Mouse (Mus musculus) embryonic stem cell, embryonic (primary cell): Measurements from ENCODE around the gene Mtif2.

ENCODE experiments used
- CTCF ChIA-PET, 4 experiments: fragments of 300-600 bp in 2 of 4; fragments of 350-600 bp in 2 of 4; sonication (Branson Sonifier 250); formaldehyde crosslinking; loops; one replicate each; lab custom pipeline; 2022; ENCODE audit warnings: inconsistent platforms in 2 of 4; lab: Charles Lee
- POLR2A ChIA-PET, 4 experiments: fragments of 300-600 bp in 2 of 4; fragments of 350-600 bp in 2 of 4; sonication (Branson Sonifier 250); formaldehyde crosslinking; loops; one replicate each; lab custom pipeline; 2022; ENCODE audit warnings: antibody characterized with exemption in 4 of 4, inconsistent platforms in 1 of 4; lab: Charles Lee

Mtif2 gene

GRCm38 (mm10) chr11:29525988-29526794 lies at the start of gene Mtif2:
Gene Mtif2, plus strand, starts transcription at chr11:29526408.
- ChIA-PET CTCF (interaction anchor here in 2 of 4 experiments (0.6 to 1.6 kb wide), 9 partner anchors 11 to 1284 kb away, joined by 3 to 5 read pairs (median 3); partner anchors contain the start of gene Prorsd1 (in 2 of the 2)), POLR2A (interaction anchor here (0.5 to 9.1 kb wide), 75 partner anchors 9 to 591 kb away, joined by 3 to 176 read pairs (median 4); partner anchors contain the start of genes Prorsd1 (in 4 of the 4), Clhc1 (in 3 of the 4), Rps27a (in 3 of the 4) and Rtn4 (in 3 of the 4))

DNA sequence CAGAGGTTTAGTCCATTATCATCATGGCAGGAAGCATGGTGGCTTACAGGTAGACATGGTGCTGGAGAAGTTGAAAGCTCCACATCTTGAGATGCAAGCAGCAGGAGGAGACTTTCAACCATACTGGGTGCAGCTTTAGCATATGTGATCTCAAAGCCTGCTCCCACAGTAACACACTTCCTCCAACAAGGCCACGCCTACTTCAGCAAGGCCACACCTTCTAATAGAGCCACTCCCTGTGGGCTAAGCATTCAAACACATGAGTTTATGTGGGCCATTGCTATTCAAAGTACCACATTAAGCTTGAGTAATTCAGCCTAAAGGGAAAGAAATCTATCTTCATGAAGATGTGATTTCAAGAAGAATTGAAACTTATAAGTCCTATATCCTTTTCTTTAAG lies 33.1 kb upstream of the Mtif2 start:
- CTCF ChIA-PET: no interaction called here
- POLR2A ChIA-PET: interaction anchor here in 1 of 4 experiments (0.5 kb wide), 1 partner anchor 92 kb away, joined by 3 read pairs; no protein-coding TSS in a partner anchor

DNA sequence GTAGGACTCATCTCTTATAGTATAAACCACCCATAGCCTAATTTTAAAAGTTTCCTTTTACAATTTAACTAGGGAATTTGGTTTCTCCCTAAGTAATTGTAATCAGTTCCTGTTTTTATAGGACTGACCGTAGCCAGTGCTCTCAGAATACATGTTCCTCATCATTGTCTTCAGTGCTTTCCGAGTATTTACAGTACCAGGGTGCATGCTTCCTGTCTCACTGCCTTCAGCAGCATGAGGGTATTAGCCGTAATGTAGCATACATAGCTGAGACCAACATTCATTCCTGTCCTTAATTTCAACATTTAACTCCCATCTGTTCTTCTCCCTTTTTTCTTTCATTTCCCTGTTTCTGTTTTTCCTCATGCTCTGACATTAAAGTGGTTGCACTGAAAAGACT lies 29.2 kb upstream of the Mtif2 start:
- ChIA-PET POLR2A (interaction anchor here in 1 of 4 experiments (1.1 kb wide), 1 partner anchor 29 kb away, joined by 3 read pairs; the partner anchor contains the start of gene Mtif2), CTCF (no interaction called here)

- CTCF ChIA-PET: no interaction called here
- POLR2A ChIA-PET: interaction anchor here in 2 of 4 experiments (0.5 to 1.4 kb wide), 3 partner anchors 10 to 257 kb away, joined by 3 read pairs; partner anchors contain the start of genes Prorsd1 (in 2 of the 2) and Cfap36 (in 1 of the 2)
Observed at GRCm38 (mm10) chr11:29503948-29504893, 22.0 kb upstream of the Mtif2 start.

DNA sequence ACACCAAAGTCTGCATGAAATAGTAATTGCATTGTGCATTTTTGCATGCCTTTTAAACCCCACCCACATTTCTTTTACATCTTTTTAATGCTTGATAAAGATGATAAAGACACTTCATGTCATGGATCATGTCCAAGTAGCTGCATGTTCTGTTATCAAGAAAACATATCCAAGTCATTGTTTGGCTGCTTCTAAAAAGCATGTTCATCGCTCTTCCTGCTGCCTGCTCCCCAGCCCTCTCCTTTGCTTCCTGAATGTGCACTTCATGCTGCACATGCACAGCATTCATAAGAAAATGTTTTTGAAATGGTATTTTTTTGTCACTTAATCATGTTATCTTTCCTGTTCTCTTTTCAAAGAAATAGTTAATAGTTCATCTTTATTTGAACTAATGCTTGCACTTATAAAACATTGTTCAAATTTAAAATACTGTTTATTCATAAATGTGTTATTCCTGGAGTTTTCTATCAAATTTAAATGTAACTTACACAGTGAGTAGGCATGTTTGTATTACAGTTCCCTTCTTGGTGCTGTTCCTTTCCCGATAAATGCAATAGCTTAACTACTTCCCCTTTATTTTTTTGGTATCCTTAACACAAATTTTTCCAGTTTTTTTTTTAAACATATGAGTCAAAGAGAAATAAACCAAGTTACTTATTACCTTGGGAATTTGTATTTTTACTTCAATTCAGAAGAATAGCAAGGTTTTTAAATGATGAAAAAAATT lies 21.1 kb upstream of the Mtif2 start:
- CTCF ChIA-PET: no interaction called here
- POLR2A ChIA-PET: interaction anchor here in 2 of 4 experiments (0.9 to 2.3 kb wide), 5 partner anchors 9 to 256 kb away, joined by 3 to 11 read pairs (median 3); partner anchors contain the start of genes Mtif2 (in 2 of the 2) and Prorsd1 (in 2 of the 2)

DNA sequence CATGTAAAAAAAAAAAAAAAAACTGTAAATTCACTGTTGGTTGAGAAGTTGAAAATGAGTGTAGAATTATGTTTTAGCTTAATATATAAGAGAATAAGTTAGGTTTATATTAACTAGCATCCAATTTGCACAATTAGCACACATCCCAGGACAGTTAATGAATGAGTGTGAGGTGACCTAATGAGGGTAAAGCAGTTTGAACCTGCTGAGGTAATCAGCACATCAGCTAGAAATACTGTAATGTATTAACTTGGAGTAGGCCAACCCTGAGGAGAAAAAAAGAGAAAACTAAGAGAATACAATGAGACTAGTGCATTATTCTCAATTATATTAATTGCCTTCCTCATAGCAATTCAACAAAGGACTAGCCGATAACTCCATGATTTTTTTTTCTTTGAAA lies 16.8 kb upstream of the Mtif2 start:
- CTCF ChIA-PET: no interaction called here
- POLR2A ChIA-PET: interaction anchor here in 2 of 4 experiments (1.2 to 2.8 kb wide), 2 partner anchors 39 to 134 kb away, joined by 3 to 8 read pairs; partner anchors contain the start of genes Clhc1 (in 1 of the 2) and Rps27a (in 1 of the 2)

DNA sequence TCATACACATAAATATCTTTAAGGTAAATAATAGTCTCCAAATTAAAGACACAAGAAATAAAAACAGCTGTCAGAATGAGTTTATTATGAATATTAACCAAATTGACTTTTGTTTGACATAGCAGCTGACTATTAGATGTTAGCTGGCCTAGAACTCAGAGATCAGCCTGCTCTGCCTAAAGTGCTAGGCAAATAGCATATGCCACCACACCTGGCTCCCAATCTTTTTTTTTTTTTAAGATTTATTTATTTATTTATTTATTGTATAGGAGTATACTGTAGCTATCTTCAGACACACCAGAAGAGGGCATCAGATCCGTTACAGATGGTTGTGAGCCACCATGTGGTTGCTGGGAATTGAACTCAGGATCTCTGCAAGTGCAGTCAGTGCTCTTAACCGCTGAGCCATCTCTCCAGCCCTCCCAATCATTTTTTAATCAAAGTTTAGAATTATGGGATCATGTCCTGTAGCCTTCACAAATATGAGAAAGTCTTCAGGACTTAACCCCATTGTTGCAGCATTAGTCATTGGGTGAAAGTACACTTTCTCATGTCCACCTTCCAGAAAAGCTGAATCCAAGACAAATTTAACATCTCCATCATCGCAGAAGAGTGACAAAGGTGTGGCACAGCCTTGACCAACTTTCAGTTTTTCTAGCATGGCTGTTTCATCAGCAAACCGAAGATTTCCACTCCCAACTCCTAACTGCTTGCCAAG lies 13.2 kb upstream of the Mtif2 start:
- POLR2A ChIA-PET: interaction anchor here in 2 of 4 experiments (1.0 to 1.3 kb wide), 4 partner anchors 12 to 140 kb away, joined by 3 to 5 read pairs (median 3); partner anchors contain the start of genes Ccdc88a (in 1 of the 2), Clhc1 (in 1 of the 2) and Rps27a (in 1 of the 2)
- CTCF ChIA-PET: interaction anchor here in 1 of 4 experiments (0.6 to 1.0 kb wide), 2 partner anchors 13 to 367 kb away, joined by 3 read pairs; partner anchors contain the start of gene Mtif2

DNA sequence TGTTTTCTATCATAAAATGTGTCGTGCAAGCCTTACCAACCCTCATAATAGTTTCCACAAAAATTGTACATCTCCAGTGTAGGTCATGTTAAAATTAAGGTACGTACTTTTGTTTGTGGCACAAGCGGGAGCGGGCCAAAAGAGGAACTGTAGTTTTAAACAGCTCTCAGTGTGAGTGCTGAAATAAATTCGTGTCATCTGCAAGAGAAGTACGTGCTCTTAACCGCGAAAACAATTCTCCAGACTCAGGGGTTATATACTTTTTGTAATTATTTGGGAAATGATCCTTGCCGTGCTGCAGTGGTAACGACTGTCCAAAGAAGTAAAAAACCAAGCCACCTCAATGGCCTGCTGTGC lies 11.9 kb upstream of the Mtif2 start:
- POLR2A ChIA-PET: interaction anchor here (0.7 to 4.4 kb wide), 81 partner anchors 8 to 1362 kb away, joined by 3 to 109 read pairs (median 4); partner anchors contain the start of genes Mtif2 (in 4 of the 4), Clhc1 (in 3 of the 4), Rps27a (in 3 of the 4) and Rtn4 (in 3 of the 4)
- CTCF ChIA-PET: interaction anchor here in 2 of 4 experiments (0.6 to 1.4 kb wide), 4 partner anchors 12 to 316 kb away, joined by 3 to 5 read pairs (median 4); partner anchors contain the start of gene Mtif2 (in 2 of the 2)

GRCm38 (mm10) chr11:29514682-29515412 lies 11.4 kb upstream of the Mtif2 start, which contains the start of gene Prorsd1:
Gene Prorsd1, minus strand, starts transcription at chr11:29515033.
- ChIA-PET POLR2A (interaction anchor here (0.5 to 4.4 kb wide), 102 partner anchors 8 to 1362 kb away, joined by 3 to 109 read pairs (median 4); partner anchors contain the start of genes Mtif2 (in 4 of the 4), Ccdc88a (in 3 of the 4), Clhc1 (in 3 of the 4) and Rps27a (in 3 of the 4)), CTCF (interaction anchor here in 2 of 4 experiments (0.6 to 1.4 kb wide), 5 partner anchors 11 to 559 kb away, joined by 3 to 5 read pairs (median 4); partner anchors contain the start of gene Mtif2 (in 2 of the 2))

DNA sequence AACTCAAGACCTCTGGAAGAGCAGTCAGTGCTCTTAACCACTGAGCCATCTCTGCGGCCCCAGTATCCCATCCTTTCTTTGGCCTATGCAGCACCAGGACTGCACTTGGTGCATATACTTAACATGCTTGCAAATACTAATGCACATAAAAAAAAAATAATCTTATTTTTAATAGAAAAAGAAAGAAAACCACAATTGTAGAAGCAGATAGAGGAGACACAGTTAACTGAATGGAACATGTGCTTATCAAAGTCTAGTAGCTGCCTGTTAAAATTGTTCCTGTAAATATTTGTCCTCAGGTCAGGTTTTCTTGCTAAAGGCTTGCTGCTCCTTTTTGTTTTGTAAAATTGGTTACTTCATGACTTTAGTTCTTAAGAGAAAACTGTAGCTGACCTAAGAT lies 12.0 kb downstream of the Mtif2 start:
- ChIA-PET POLR2A (interaction anchor here in 3 of 4 experiments (0.6 to 8.4 kb wide), 11 partner anchors 9 to 160 kb away, joined by 3 to 118 read pairs (median 8); partner anchors contain the start of genes Mtif2 (in 3 of the 3), Clhc1 (in 2 of the 3), Rps27a (in 2 of the 3) and Rtn4 (in 1 of the 3)), CTCF (interaction anchor here in 1 of 4 experiments (0.7 kb wide), 1 partner anchor 24 kb away, joined by 3 read pairs; no protein-coding TSS in a partner anchor)

GRCm38 (mm10) chr11:29544225-29544945 lies 18.2 kb downstream of the Mtif2 start:
- ChIA-PET POLR2A (interaction anchor here (0.6 to 11.6 kb wide), 49 partner anchors 8 to 481 kb away, joined by 3 to 216 read pairs (median 4); partner anchors contain the start of genes Mtif2 (in 3 of the 4), Prorsd1 (in 3 of the 4), Rtn4 (in 3 of the 4) and Ccdc88a (in 1 of the 4)), CTCF (no interaction called here)

DNA sequence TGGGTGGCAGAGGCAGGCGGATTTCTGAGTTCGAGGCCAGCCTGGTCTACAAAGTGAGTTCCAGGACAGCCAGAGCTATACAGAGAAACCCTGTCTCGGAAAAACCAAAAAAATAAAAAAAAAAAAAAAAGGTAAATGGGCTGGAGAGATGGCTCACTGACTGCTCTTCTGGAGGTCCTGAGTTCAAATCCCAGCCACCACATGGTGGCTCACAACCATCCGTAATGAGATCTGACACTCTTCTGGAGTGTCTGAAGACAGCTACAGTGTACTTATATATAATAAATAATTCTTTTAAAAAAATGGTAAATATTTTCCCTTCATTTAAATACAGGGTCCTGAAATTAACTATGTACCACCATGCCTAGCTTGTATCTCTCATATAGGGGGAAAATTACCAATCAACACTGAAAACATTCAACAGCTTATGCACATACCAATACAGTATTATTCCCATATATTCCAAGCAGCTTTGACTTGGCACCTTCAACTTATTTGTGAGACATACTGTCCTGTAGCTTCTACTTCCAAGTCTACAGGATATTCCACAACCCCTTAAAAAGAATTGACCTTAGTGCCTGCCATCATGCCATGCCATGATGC lies 19.0 kb downstream of the Mtif2 start:
- ChIA-PET CTCF (interaction anchor here in 1 of 4 experiments (1.9 kb wide), 1 partner anchor 148 kb away, joined by 5 read pairs; the partner anchor contains the start of gene Rtn4), POLR2A (interaction anchor here (0.7 to 11.6 kb wide), 54 partner anchors 9 to 593 kb away, joined by 3 to 216 read pairs (median 4); partner anchors contain the start of genes Mtif2 (in 4 of the 4), Prorsd1 (in 3 of the 4), Rtn4 (in 3 of the 4) and Ccdc88a (in 1 of the 4))

GRCm38 (mm10) chr11:29546297-29546696 lies 20.1 kb downstream of the Mtif2 start:
- POLR2A ChIA-PET: interaction anchor here (0.7 to 11.6 kb wide), 49 partner anchors 10 to 618 kb away, joined by 3 to 216 read pairs (median 6); partner anchors contain the start of genes Mtif2 (in 4 of the 4), Prorsd1 (in 3 of the 4) and Rtn4 (in 3 of the 4)

More at GRCm38 (mm10) chr11:29546297-29546696, 20.1 kb downstream of the Mtif2 start:
- CTCF ChIA-PET: interaction anchor here in 1 of 4 experiments (1.9 kb wide), 1 partner anchor 147 kb away, joined by 5 read pairs; the partner anchor contains the start of gene Rtn4
